Mouse (Mus musculus): ENCODE data around the gene Il2rb.

The Il2rb gene

DNA sequence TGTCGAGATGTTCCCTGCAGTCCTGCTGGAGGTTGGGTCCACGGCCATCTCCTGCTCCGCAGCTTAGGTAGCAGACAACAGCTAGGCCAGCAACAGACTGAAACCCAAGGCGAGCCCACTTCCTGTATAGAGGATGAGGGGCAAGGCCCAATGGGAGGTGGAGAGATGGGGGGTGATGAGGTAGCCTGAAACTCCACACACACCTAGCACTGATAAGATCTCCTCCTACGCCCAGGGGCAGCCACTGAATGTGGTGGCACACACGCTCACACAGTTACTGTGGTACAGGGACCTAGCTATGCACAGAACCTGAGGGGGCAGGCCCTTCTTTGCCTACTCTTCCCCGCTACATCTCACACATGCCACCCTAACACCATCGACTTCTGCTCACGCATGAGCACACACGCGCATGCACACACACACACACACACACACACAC lies at the start of gene Il2rb:
Il2rb (minus strand) TSS at position 304 of the 439 bp plus-strand sequence.
- DNase-seq, result peak in 1 of 2 experiments; percentile 25

DNA sequence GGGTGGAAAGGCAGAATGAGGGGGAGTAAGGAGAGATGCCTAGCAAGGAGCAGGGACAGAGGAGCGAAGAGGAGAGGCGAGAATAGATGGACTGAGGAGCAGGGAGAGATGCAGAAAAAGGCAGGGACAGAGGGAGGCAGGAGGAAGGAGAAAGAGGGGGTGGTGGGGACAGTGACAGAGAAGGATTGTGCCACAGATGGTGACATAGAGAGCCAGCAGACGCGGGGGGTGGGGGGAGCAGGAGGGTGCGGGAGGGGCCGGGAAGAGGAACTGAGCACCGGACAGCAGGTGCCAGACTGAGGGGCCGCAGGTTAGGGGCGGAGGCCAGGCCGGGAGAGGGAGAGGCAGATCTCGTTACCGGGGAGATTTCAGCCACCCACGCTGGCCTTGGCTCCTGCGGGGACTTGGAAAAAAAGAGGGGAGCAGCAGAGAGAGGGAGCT lies 49.5 kb upstream of the Il2rb start, which contains the start of gene Sstr3:
Sstr3 (minus strand) TSS at position 125 of the 441 bp plus-strand sequence.
- no peak for DNase-seq

DNA sequence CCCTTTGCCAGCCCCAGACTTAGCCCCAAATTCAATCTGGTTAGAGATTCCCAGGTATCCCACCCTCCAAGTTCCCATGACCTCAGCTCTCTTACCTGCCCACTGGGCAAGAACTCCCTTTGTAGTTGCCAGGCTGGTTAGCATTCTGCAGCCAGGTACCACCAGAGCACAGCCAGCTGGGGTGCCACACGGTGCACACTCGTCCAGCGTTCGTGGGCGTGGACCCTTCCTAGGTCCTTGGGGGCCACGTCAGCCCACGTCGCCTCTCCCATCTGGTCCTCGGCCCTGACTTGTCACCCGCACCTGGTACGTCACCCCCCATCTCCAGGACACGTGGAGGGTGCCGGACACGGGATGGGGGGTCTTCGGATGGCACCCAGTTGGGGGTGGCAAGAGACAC lies 49.0 kb upstream of the Il2rb start:
- DNase-seq, result no peak

GRCm38 (mm10) chr15:78542767-78543303 lies 47.8 kb upstream of the Il2rb start:
- DNase-seq, result no peak

DNA sequence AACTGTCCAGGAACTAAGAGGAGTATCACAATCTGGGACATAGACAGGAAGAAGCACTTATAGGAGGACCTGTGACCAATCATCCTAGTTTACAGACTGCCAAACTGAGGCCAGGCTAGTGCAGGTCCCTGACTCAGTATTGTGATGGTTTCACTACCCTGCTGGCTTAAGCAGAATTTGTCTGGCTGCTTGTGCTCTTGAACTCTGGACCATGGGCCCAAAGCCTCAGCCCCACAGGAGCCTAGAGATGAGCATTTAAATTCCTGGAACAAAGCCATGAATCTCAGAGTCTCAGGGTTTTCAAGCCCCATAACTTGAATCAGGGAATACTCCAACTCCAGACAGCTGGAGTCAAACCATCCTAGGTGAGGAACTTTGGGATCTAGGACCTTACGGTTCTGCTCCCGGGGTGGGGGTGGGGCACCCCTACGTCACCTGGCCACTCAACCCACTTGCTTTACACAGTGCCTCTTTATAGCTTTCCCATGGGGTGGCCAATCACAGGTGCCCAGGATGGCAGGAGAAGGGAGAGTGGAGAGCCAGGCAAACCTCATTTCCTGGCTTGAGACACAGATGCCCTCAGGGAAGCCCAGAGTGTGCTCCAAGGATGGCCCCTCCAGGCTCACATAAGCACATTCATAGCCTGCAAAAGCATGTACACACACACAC lies 47.2 kb upstream of the Il2rb start:
- no peak for DNase-seq

- DNase-seq, result no peak
Observed at GRCm38 (mm10) chr15:78541606-78542005, 46.5 kb upstream of the Il2rb start.

GRCm38 (mm10) chr15:78541036-78541435 lies 46.0 kb upstream of the Il2rb start:
- DNase-seq, result no peak

DNA sequence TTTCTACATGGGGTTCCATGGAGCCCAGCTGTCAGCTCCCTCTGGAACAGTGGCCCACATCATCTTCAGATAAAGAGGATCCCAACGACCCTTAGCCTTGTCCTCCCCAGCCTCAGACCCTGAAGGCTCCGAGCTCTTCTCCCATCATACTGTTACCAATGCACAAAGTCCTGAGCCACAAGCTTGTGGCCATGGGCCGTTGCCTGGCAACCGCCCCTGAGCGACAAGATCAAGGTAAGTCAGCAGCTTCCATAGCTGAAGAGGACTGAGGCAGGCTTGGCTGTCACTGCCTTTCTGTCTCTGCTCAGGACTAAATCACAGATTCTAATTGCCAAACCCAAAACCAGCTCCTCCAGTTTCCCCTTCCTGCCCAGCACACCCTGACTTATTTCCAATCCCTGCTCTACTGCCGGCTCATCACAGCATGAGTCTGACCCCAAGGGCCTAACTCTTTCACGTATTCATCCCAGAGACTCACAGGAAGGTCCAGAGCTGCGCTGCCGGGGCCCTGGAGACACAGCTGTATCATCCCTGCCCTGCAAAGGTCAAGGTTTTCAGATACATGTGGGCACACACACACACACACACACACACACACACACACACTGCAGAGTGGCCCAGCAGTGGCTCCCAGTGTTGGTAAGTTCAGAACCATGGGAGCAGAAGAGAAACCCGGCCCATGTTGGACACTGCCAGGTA lies 40.8 kb upstream of the Il2rb start:
- no peak for DNase-seq

DNA sequence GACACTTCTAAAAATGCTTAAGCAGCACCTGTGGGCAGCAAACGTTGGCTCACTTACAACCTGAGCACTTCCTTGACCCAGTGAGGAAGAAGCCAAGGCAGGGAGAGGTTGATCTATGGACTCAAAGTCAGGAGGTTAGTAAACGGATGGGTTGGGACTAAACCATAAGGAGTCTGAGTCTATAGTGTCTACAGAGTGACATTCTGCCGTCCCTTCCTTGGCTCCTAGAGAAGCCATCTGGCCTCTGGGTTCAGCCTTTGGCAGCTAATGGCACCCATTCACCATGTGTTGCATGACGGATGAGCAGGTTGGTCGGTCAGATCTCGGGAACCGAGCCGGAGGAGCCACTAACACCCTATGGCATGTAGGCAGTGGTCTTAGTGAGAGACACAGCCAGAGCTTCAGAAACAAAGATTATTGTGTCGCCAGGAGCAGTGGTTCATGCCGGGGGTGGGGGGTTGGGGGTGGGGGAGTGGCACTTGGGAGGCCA lies 38.3 kb upstream of the Il2rb start:
- no peak for DNase-seq

DNA sequence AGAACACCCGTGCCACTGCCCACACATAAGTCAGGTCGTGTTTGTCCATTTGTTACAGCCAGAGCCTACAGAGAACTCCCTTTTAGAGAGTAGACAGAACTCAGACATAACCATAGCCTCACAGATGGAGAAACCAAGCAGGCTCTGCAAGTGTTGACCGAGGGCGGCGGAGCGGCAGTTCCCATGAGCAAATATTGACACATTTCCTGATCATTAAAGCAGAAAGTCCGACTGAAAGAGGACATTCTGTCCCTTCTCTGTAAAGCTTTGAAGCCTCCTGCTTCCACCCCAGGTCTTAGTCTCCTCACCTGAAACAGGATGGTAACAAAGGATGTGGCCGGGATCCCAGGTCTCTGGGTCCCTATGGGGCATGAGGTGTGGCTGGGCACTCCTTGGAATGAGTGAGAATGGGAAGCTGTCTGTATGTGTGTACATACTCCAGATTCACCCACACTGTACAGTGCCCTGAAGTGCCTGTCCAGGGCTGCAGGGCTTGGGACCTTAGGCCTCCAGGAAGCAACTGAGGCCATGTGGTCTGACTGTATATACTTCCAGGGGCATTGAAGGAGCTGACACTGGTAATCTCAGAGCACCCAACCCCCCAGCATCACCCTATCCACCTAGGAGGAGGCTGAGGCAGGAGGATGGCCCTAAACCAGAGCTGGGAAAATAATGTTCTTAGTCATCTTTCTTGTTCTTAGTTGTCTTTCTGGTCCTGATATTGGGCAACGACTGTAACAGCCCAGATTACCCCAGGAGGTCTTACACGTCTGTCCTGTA lies 37.7 kb upstream of the Il2rb start:
- DNase-seq, result no peak

- peak; percentile 91 to 98 for DNase-seq
Observed at GRCm38 (mm10) chr15:78531901-78532469, 36.9 kb upstream of the Il2rb start.

DNA sequence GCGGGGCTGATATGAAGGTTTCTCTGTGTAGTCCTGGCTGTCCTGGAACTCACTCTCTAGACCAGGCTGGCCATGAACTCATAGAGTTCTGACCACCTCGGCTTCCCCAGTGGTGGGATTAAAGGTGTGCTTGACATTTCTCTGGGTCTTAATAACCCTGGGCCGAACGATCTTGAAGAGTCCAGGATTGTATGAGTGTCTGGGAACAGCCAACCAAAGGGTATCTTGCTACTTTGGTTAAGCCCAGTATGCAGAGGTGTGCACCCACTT lies 36.3 kb upstream of the Il2rb start:
- no peak for DNase-seq

DNA sequence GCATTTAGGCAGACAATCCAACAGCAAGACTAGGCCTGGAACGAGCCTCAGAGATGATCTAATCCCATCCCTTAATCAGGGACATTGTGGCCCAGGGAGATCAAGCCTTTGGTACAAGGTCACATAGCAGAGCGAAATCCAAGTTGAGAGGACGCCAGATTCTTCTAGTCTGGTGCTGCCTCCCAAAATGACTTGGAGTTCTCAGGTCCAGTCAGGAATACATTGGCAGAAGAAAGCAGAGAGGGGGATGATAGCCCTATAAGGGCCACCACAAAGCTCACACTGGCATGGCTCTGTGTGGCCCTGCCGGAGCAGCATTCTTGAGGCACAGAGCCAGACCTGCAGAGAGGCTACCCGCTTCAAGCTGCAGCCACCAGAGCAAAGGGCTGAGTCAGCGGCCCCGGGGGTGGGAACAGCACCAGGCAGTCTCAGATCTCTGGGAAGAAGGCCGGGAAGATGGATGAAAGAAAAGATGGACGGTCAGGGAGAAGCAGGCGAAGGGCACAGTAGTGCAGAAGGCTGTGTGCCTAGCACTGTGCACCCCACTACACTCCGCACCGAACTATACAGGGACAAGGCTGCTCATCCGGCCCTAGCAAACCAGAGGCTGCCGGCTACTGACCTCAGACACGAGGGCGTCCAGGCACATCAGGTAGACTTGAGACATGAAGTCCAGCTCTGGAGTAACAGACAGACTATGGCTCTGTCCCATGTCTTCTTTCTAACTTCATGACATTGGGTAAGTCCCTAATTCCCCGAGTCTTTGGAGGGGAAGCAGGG lies 35.8 kb upstream of the Il2rb start, which contains the start of gene C1qtnf6:
C1qtnf6 (minus strand) TSS at position 746 of the 780 bp plus-strand sequence.
- DNase-seq, result no peak

DNA sequence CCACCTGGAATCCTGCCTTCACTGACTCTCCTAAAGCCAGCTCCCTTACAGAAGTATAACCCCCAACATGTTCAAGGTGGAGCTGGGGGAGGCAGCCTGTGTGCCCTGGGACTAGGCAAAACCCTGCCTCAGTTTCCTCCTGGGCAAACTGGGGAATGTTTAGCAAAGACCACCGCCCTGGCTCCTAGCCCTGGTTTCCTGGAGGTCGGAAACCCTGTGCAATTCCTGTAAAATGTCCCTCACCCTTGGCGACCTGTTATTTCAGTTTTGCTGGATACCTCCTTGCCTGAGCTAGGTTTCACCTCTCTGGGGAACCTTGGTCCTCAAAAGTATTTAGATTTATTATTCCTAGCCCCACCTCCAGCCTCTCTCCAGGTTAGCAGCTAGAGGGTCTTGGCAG lies 35.1 kb upstream of the Il2rb start:
- DNase-seq, result no peak

- DNase-seq, result peak in 1 of 2 experiments; percentile 18
Observed at GRCm38 (mm10) chr15:78529428-78529990, 34.4 kb upstream of the Il2rb start.

DNA sequence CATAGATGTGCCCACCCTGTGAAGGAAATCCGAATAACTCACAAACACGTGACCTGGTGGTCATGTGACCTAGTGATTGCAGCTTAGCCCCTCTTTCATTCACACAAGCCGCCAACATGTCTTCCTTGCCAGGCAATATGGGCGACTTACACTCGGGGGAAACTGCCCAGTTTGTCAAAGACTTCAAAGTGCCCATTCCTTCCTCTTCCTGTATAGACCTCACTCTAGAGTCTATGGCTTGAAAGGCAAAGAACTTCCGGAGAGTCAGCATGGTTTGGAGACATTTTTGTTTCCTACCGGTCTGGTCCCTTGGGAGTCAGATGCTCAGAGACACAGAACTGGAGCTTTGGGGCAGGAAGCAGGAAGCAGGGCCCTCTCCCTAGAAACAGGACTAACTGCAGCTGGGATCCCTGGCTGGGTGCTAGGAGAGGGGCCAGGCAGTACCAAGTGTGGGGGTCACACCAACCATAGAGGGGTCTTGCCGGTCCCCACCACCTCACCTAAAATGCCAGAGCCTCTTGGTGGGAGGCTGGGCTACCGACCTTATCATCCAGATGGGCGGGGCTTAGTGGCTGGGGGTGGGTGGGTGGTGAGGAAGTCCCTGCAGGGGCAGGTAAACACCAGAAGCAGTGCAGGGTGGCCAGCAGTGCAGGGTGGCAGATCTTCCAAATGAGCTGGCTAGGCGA lies 33.8 kb upstream of the Il2rb start:
- peak in 1 of 2 experiments; percentile 23 for DNase-seq

DNA sequence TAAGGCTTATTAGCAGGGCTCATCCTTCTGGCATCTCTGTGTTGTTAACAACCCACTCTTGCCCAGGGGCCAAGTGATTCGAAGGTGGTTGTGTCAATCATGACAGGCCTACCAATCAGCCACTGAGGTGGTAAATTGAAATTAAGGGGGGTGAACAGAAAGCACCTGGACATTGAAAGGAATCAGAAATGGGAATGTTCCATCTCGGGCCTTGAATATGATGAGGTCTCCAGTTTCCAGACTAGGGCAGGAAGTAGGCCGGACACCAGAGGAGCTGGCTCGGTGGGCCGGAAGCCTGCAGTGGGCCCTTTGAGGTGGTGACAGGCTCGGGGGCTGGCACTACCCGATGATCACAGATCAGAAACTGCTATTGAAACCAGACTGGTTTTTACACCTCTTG lies 32.9 kb upstream of the Il2rb start:
- DNase-seq, result peak; percentile 40 to 50

DNA sequence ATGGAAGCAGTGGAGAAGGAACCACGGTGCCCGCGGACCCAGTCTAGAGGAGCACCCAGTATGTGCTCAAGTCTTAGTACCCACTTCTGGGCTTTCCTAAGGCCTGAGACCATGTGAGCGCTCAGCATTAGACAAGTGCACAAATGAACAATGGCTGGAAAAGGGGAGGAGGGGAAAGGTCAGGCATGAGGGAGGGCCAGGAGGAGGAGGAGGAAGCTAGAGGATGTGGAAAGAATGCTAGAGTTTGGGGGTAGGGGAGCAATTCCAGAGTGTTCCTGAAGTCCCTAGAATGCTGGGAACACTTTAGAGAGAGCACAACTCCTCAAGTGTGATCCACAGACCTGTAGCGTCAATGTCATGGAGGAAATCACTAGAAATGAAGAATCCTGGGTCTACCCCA lies 29.1 kb upstream of the Il2rb start:
- DNase-seq, result no peak

GRCm38 (mm10) chr15:78521892-78522291 lies 26.8 kb upstream of the Il2rb start:
- DNase-seq, result no peak

GRCm38 (mm10) chr15:78521331-78521730 lies 26.3 kb upstream of the Il2rb start:
- DNase-seq, result no peak

- no peak for DNase-seq
Observed at GRCm38 (mm10) chr15:78520112-78520715, 25.1 kb upstream of the Il2rb start.
